Mouse (Mus musculus) myocyte (in vitro differentiated cells): ENCODE results near the gene Aire. TPM values are rescaled to one million over a fixed set of nuclear protein-coding genes. Genes with fewer than 3 reads are reported as not detected.

Experiments used
- H3K27me3 ChIP-seq: one replicate; pipeline ENCODE4 v1.6.1; 2011; ENCODE audit not compliant: control insufficient read depth, insufficient read depth, insufficient read length
- H3K36me3 ChIP-seq: one replicate; pipeline ENCODE4 v1.6.1; 2011; ENCODE audit not compliant: control insufficient read depth, insufficient read depth
- H3K4me2 ChIP-seq: one replicate; pipeline ENCODE4 v1.6.1; 2011; ENCODE audit warnings: low read depth, control low read depth
- H3K4me3 ChIP-seq: one replicate; pipeline ENCODE4 v1.5.1; 2011; ENCODE audit warnings: mild to moderate bottlenecking, control low read depth, moderate library complexity
- H3K79me2 ChIP-seq: one replicate; pipeline ENCODE4 v1.6.1; 2011; ENCODE audit not compliant: control insufficient read depth, insufficient read depth
- H3ac ChIP-seq: one replicate; pipeline ENCODE4 v1.6.1; 2011; ENCODE audit not compliant: control insufficient read depth, insufficient read length
- CEBPB ChIP-seq: IDR thresholded peaks from 2 replicates; pipeline ENCODE4 v1.6.1; 2011; ENCODE audit warnings: mild to moderate bottlenecking, moderate library complexity; ENCODE audit not compliant: poor library complexity, insufficient read depth, severe bottlenecking
- E2F4 ChIP-seq: IDR thresholded peaks from one replicate; pipeline ENCODE4 v1.6.1; 2011; ENCODE audit warnings: mild to moderate bottlenecking, control low read depth, moderate library complexity; ENCODE audit not compliant: insufficient read depth
- MAX ChIP-seq: IDR thresholded peaks from one replicate; pipeline ENCODE4 v1.6.1; 2011; ENCODE audit warnings: low read depth, mild to moderate bottlenecking, control low read depth
- MYOD1 ChIP-seq, 3 experiments: IDR thresholded peaks; one replicate each; pipeline ENCODE4 v1.6.1; 2011; ENCODE audit warnings: control low read depth in 2 of 3, low read depth in 2 of 3, mild to moderate bottlenecking in 2 of 3, moderate library complexity in 1 of 3; ENCODE audit not compliant: insufficient read length in 2 of 3, control insufficient read depth in 1 of 3
- MYOG ChIP-seq, 3 experiments: IDR thresholded peaks; one replicate each; pipeline ENCODE4 v1.6.1; 2011; ENCODE audit warnings: control low read depth in 2 of 3, low read depth in 2 of 3, mild to moderate bottlenecking in 2 of 3; ENCODE audit not compliant: insufficient read length in 2 of 3, control insufficient read depth in 1 of 3, insufficient read depth in 1 of 3
- POLR2A ChIP-seq: IDR thresholded peaks from one replicate; pipeline ENCODE4 v1.6.1; 2011; ENCODE audit warnings: low read depth, mild to moderate bottlenecking, control low read depth, moderate library complexity; ENCODE audit not compliant: insufficient read length
- POLR2AphosphoS2 ChIP-seq: IDR thresholded peaks from one replicate; pipeline ENCODE4 v1.6.1; 2011; ENCODE audit warnings: low read depth, control low read depth; ENCODE audit not compliant: insufficient read length
- REST ChIP-seq: IDR thresholded peaks from one replicate; pipeline ENCODE4 v1.6.1; 2011; ENCODE audit warnings: mild to moderate bottlenecking, control low read depth, moderate library complexity; ENCODE audit not compliant: insufficient read depth, insufficient read length
- SRF ChIP-seq: IDR thresholded peaks from one replicate; pipeline ENCODE4 v1.6.1; 2011; ENCODE audit warnings: low read depth; ENCODE audit not compliant: control insufficient read depth, insufficient read length
- TCF12 ChIP-seq: IDR thresholded peaks from one replicate; pipeline ENCODE4 v1.6.1; 2011; ENCODE audit warnings: mild to moderate bottlenecking, control low read depth; ENCODE audit not compliant: poor library complexity, insufficient read depth, severe bottlenecking
- TCF3 ChIP-seq: IDR thresholded peaks from one replicate; pipeline ENCODE4 v1.6.1; 2011; ENCODE audit warnings: low read depth, control low read depth; ENCODE audit not compliant: insufficient read length
- USF1 ChIP-seq: IDR thresholded peaks from one replicate; pipeline ENCODE4 v1.6.1; 2011; ENCODE audit warnings: low read depth, mild to moderate bottlenecking, control low read depth, moderate library complexity
- polyA plus RNA-seq: library from polyadenylated mRNA; unstranded; fragments of >200 nt; fragmentation: generic; extraction: Trizol; gene quantifications from one replicate; pipeline ENCODE4 v1.2.1, GENCODE M21; 2012; ENCODE audit warnings: missing spikeins

Gene Aire
- polyA plus RNA-seq, 1 experiment, result 0.38 TPM

- Histone ChIP-seq H3K4me3 (no peak overlapping the region), H3K36me3 (peaks cover 6% of the 10 kb centered on the region), H3K27me3 (no peaks in the 10 kb centered on the region), H3K79me2 (peaks cover 34% of the 10 kb centered on the region), H3ac (no peak overlapping the region), H3K4me2 (peak overlapping the region; percentile 24)
- no peak for TF ChIP-seq USF1
- TF ChIP-seq POLR2AphosphoS2, result no peak
- no peak for TF ChIP-seq MYOG (IDR thresholded peaks at IDR 0.05; ENCODE audit: control insufficient read depth in 1 of 3, insufficient read depth in 1 of 3, insufficient read length in 2 of 3, low read depth in 2 of 3)
- no peak for TF ChIP-seq POLR2A
- TF ChIP-seq CEBPB, result no peak
- no peak for TF ChIP-seq REST
- no peak for TF ChIP-seq TCF3
Measured at GRCm38 (mm10) chr10:78005791-78006438, 37.5 kb downstream of the Aire start.

GRCm38 (mm10) chr10:78004479-78005100 is 38.8 kb downstream of the Aire start:
- no peak overlapping the region for H3K4me2 ChIP-seq
- TF ChIP-seq MYOD1 (IDR thresholded peaks at IDR 0.05; ENCODE audit: control insufficient read depth in 1 of 3, insufficient read length in 2 of 3, low read depth in 2 of 3) (no peak), REST (no peak), POLR2AphosphoS2 (no peak), TCF3 (no peak), SRF (no peak), POLR2A (no peak), MAX (no peak), TCF12 (no peak), CEBPB (no peak), E2F4 (no peak)
- H3K36me3 ChIP-seq, result peaks cover 6% of the 10 kb centered on the region

GRCm38 (mm10) chr10:78002316-78002715 is 41.1 kb downstream of the Aire start:
- no peak overlapping the region for H3K4me3 ChIP-seq
- H3ac ChIP-seq, result no peak overlapping the region
- no peaks in the 10 kb centered on the region for H3K27me3 ChIP-seq
- H3K79me2 ChIP-seq, result peaks cover 18% of the 10 kb centered on the region
- H3K4me2 ChIP-seq, result no peak overlapping the region
- TF ChIP-seq POLR2A, result no peak
- no peak for TF ChIP-seq REST
- no peak for TF ChIP-seq TCF12
- TF ChIP-seq USF1, result no peak
- no peak for TF ChIP-seq MAX
- TF ChIP-seq E2F4, result no peak
- TF ChIP-seq TCF3, result no peak
- TF ChIP-seq CEBPB, result no peak
- TF ChIP-seq POLR2AphosphoS2, result no peak
- no peak for TF ChIP-seq SRF
- TF ChIP-seq MYOD1 (IDR thresholded peaks at IDR 0.05; ENCODE audit: control insufficient read depth in 1 of 3, insufficient read length in 2 of 3, low read depth in 2 of 3), result no peak
- TF ChIP-seq MYOG (IDR thresholded peaks at IDR 0.05; ENCODE audit: control insufficient read depth in 1 of 3, insufficient read depth in 1 of 3, insufficient read length in 2 of 3, low read depth in 2 of 3), result no peak
- peaks cover 6% of the 10 kb centered on the region for H3K36me3 ChIP-seq

More at GRCm38 (mm10) chr10:78004479-78005100, 38.8 kb downstream of the Aire start:
- H3K4me3 ChIP-seq, result no peak overlapping the region
- no peak overlapping the region for H3ac ChIP-seq
- H3K79me2 ChIP-seq, result peaks cover 34% of the 10 kb centered on the region
- H3K27me3 ChIP-seq, result no peaks in the 10 kb centered on the region

- H3K36me3 ChIP-seq, result peaks cover 6% of the 10 kb centered on the region
- no peak overlapping the region for H3K4me3 ChIP-seq
- no peaks in the 10 kb centered on the region for H3K27me3 ChIP-seq
- H3K79me2 ChIP-seq, result peaks cover 12% of the 10 kb centered on the region
- H3ac ChIP-seq, result no peak overlapping the region
- TF ChIP-seq MYOD1 (IDR thresholded peaks at IDR 0.05; ENCODE audit: control insufficient read depth in 1 of 3, insufficient read length in 2 of 3, low read depth in 2 of 3), result no peak
- no peak overlapping the region for H3K4me2 ChIP-seq
Measured at GRCm38 (mm10) chr10:78001796-78002195, 41.6 kb downstream of the Aire start.

- no peak for TF ChIP-seq TCF3
- TF ChIP-seq REST, result no peak
- TF ChIP-seq POLR2A, result no peak
- no peak for TF ChIP-seq MAX
- TF ChIP-seq USF1, result no peak
- TF ChIP-seq MYOD1 (IDR thresholded peaks at IDR 0.05; ENCODE audit: control insufficient read depth in 1 of 3, insufficient read length in 2 of 3, low read depth in 2 of 3), result no peak
- Histone ChIP-seq H3K79me2 (peaks cover 4% of the 10 kb centered on the region), H3K27me3 (no peaks in the 10 kb centered on the region), H3K4me3 (no peak overlapping the region), H3ac (no peak overlapping the region), H3K4me2 (no peak overlapping the region), H3K36me3 (peaks cover 6% of the 10 kb centered on the region)
Measured at GRCm38 (mm10) chr10:78000200-78000599, 43.2 kb downstream of the Aire start.
